ENCODE assay signal across 1 mouse cellular context in the genomic region with DNA sequence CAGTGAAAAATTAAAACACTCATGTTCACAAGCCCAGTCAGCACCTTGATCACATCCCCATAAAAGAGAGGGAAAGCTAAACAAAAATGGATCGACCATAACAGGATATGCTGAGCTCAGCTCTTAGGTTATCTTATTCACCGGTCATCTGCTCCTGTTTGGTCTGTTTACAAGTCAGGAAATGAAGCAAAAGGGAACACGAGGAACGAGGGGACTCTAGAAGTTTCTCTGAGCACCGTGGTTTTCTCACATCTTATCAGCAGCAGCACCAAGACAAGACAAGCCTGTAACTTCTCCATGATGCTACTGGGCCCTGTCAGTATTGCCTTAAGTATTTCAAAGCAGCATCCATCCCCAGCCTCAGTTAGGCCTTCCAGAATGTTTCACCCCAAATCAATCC.
A peak's percentile ranks its signal among the peaks of the same experiment; 100 is the strongest.
TF ChIP-seq lines count a peak whose summit lies in the region.

No protein-coding gene starts in this region.

TF ChIP-seq in MEL, 35 proteins besides CTCF, POLR2A, EP300 and RAD21 (continued from another document):
- TF ChIP-seq MAZ (IDR thresholded peaks at IDR 0.05; ENCODE audit: low read depth, low read length) (no peak), ZKSCAN1 (IDR thresholded peaks at IDR 0.05; ENCODE audit: low read depth, low read length) (no peak), TCF12 (IDR thresholded peaks at IDR 0.05; ENCODE audit: low read depth, low read length) (peak; percentile 42; the same call in 1 of the 2 replicates), SIN3A (IDR thresholded peaks at IDR 0.05; ENCODE audit: low read length) (peak; percentile 77), GABPA (IDR thresholded peaks at IDR 0.05; ENCODE audit: low read depth, low read length) (no peak), MAFK (IDR thresholded peaks at IDR 0.05; ENCODE audit: borderline replicate concordance, low read depth, low read length) (peak; percentile 96), RCOR1 (IDR thresholded peaks at IDR 0.05; ENCODE audit: low read depth, low read length) (no peak), ZC3H11A (IDR thresholded peaks at IDR 0.05; ENCODE audit: low read depth, low read length) (no peak), MAX (IDR thresholded peaks at IDR 0.05; ENCODE audit: low read length) (peak; percentile 90), POLR2AphosphoS2 (IDR thresholded peaks at IDR 0.05; ENCODE audit: low read length) (no peak), CHD1 (IDR thresholded peaks at IDR 0.05; ENCODE audit: low read depth, low read length) (no peak), MYB (IDR thresholded peaks at IDR 0.05; ENCODE audit: low read depth, low read length) (no peak), USF2 (IDR thresholded peaks at IDR 0.05; ENCODE audit: borderline replicate concordance in 1 of 2, insufficient read depth in 1 of 2, low read depth in 1 of 2, low read length in 2 of 2) (no peak), ZNF384 (IDR thresholded peaks at IDR 0.05; ENCODE audit: low read depth, low read length) (no peak), KAT2A (conservative IDR thresholded peaks at IDR 0.05; ENCODE audit: low read depth, low read length) (no peak), E2F4 (IDR thresholded peaks at IDR 0.05; ENCODE audit: borderline replicate concordance, low read depth, low read length) (no peak), SMC3 (IDR thresholded peaks at IDR 0.05; ENCODE audit: low read depth, low read length) (peak; percentile 24), NRF1 (IDR thresholded peaks at IDR 0.05; ENCODE audit: insufficient read depth, low read depth, low read length, poor library complexity, severe bottlenecking) (no peak), MYC (IDR thresholded peaks at IDR 0.05; ENCODE audit: low read depth, low read length) (peak; percentile 83), HCFC1 (IDR thresholded peaks at IDR 0.05; ENCODE audit: low read depth, low read length) (no peak)
